Mouse (Mus musculus) kidney, adult 18-20 months (tissue): ENCODE measurements around the gene Bag2.
"Not testable (repeated sequence)": the region's sequence is repeated elsewhere in the genome, so short reads cannot be mapped to it uniquely, and the experiment has no call there.

ENCODE experiments used
- DNase-seq: peaks from one replicate; pipeline ENCODE4 v3.0.0; 2021

Gene Bag2

GRCm38 (mm10) chr1:33749109-33749508, 8.5 kb downstream of the Bag2 start:
- no peak for DNase-seq

- no peak for DNase-seq
Measured at GRCm38 (mm10) chr1:33745901-33746300, 11.7 kb downstream of the Bag2 start.

GRCm38 (mm10) chr1:33744815-33745214, 12.8 kb downstream of the Bag2 start:
- DNase-seq: not testable (repeated sequence)

- peak; percentile 53 for DNase-seq
Measured at GRCm38 (mm10) chr1:33742903-33743302, 14.7 kb downstream of the Bag2 start.

GRCm38 (mm10) chr1:33739302-33739701, 18.3 kb downstream of the Bag2 start:
- peak; percentile 79 for DNase-seq

- no peak for DNase-seq
Measured at GRCm38 (mm10) chr1:33738681-33739278, 18.8 kb downstream of the Bag2 start.

- DNase-seq: no peak
Measured at GRCm38 (mm10) chr1:33738281-33738680, 19.3 kb downstream of the Bag2 start.

GRCm38 (mm10) chr1:33734001-33734685, 23.5 kb downstream of the Bag2 start:
- DNase-seq: peak; percentile 21

- no peak for DNase-seq
Measured at GRCm38 (mm10) chr1:33733044-33733443, 24.6 kb downstream of the Bag2 start.

GRCm38 (mm10) chr1:33725086-33725485, 32.5 kb downstream of the Bag2 start:
- DNase-seq: no peak

GRCm38 (mm10) chr1:33724516-33724915, 33.1 kb downstream of the Bag2 start:
- no peak for DNase-seq

GRCm38 (mm10) chr1:33721020-33721419, 36.6 kb downstream of the Bag2 start:
- DNase-seq: no peak

GRCm38 (mm10) chr1:33720231-33720630, 37.4 kb downstream of the Bag2 start:
- DNase-seq: no peak

- peak; percentile 88 for DNase-seq
Measured at GRCm38 (mm10) chr1:33719733-33720225, 37.8 kb downstream of the Bag2 start, which contains the start of gene Rab23. Gene Rab23, plus strand, starts transcription at chr1:33719887.

- DNase-seq: no peak
Measured at GRCm38 (mm10) chr1:33717636-33718035, 40.0 kb downstream of the Bag2 start.

GRCm38 (mm10) chr1:33714796-33715195, 42.8 kb downstream of the Bag2 start:
- DNase-seq: no peak

GRCm38 (mm10) chr1:33712026-33712425, 45.6 kb downstream of the Bag2 start:
- no peak for DNase-seq

- DNase-seq: no peak
Measured at GRCm38 (mm10) chr1:33709615-33710014, 48.0 kb downstream of the Bag2 start.

GRCm38 (mm10) chr1:33701244-33701643, 56.4 kb downstream of the Bag2 start:
- no peak for DNase-seq

GRCm38 (mm10) chr1:33696016-33696415, 61.6 kb downstream of the Bag2 start:
- DNase-seq: no peak
